Mouse (Mus musculus) myocyte (in vitro differentiated cells): ENCODE data around the gene Gpm6b.

ENCODE experiments used
- E2F4 ChIP-seq: IDR thresholded peaks from one replicate; pipeline ENCODE4 v1.6.1; 2011; ENCODE audit warnings: mild to moderate bottlenecking, control low read depth, moderate library complexity; ENCODE audit not compliant: insufficient read depth
- MAX ChIP-seq: IDR thresholded peaks from one replicate; pipeline ENCODE4 v1.6.1; 2011; ENCODE audit warnings: low read depth, mild to moderate bottlenecking, control low read depth
- MYOD1 ChIP-seq, 3 experiments: IDR thresholded peaks; one replicate each; pipeline ENCODE4 v1.6.1; 2011; ENCODE audit warnings: control low read depth in 2 of 3, low read depth in 2 of 3, mild to moderate bottlenecking in 2 of 3, moderate library complexity in 1 of 3; ENCODE audit not compliant: insufficient read length in 2 of 3, control insufficient read depth in 1 of 3
- MYOG ChIP-seq, 3 experiments: IDR thresholded peaks; one replicate each; pipeline ENCODE4 v1.6.1; 2011; ENCODE audit warnings: control low read depth in 2 of 3, low read depth in 2 of 3, mild to moderate bottlenecking in 2 of 3; ENCODE audit not compliant: insufficient read length in 2 of 3, control insufficient read depth in 1 of 3, insufficient read depth in 1 of 3
- POLR2A ChIP-seq: IDR thresholded peaks from one replicate; pipeline ENCODE4 v1.6.1; 2011; ENCODE audit warnings: low read depth, mild to moderate bottlenecking, control low read depth, moderate library complexity; ENCODE audit not compliant: insufficient read length
- POLR2AphosphoS2 ChIP-seq: IDR thresholded peaks from one replicate; pipeline ENCODE4 v1.6.1; 2011; ENCODE audit warnings: low read depth, control low read depth; ENCODE audit not compliant: insufficient read length
- SRF ChIP-seq: IDR thresholded peaks from one replicate; pipeline ENCODE4 v1.6.1; 2011; ENCODE audit warnings: low read depth; ENCODE audit not compliant: control insufficient read depth, insufficient read length
- TCF12 ChIP-seq: IDR thresholded peaks from one replicate; pipeline ENCODE4 v1.6.1; 2011; ENCODE audit warnings: mild to moderate bottlenecking, control low read depth; ENCODE audit not compliant: poor library complexity, insufficient read depth, severe bottlenecking
- USF1 ChIP-seq: IDR thresholded peaks from one replicate; pipeline ENCODE4 v1.6.1; 2011; ENCODE audit warnings: low read depth, mild to moderate bottlenecking, control low read depth, moderate library complexity

GRCm38 (mm10) chrX:166384935-166385334, 146.2 kb downstream of the Gpm6b start:
- TF ChIP-seq E2F4 (no peak), USF1 (no peak), POLR2AphosphoS2 (no peak), POLR2A (no peak), MYOG (IDR thresholded peaks at IDR 0.05; ENCODE audit: control insufficient read depth in 1 of 3, insufficient read depth in 1 of 3, insufficient read length in 2 of 3, low read depth in 2 of 3) (no peak), SRF (no peak), MYOD1 (IDR thresholded peaks at IDR 0.05; ENCODE audit: control insufficient read depth in 1 of 3, insufficient read length in 2 of 3, low read depth in 2 of 3) (no peak), MAX (no peak), TCF12 (no peak)
